Mouse (Mus musculus): ENCODE results near the gene Jdp2. TPM values are rescaled to one million over a fixed set of nuclear protein-coding genes. Genes with fewer than 3 reads are reported as not detected.

Gene Jdp2
- polyA plus RNA-seq, 1 experiment from 2014 or later: 0.89 TPM

GRCm38 (mm10) chr12:85575496-85575840, 23.4 kb upstream of the Jdp2 start:
- 74% methylated on average over 4 of the region's 4 CpGs for WGBS
- no peak overlapping the region for H3K27ac ChIP-seq
- ATAC-seq (ENCODE audit: insufficient read depth, low FRiP score, low read depth): no peak

GRCm38 (mm10) chr12:85581261-85582066, 17.4 kb upstream of the Jdp2 start:
- Histone ChIP-seq H3K9ac (no peak overlapping the region), H3K36me3 (no peaks in the 10 kb centered on the region), H3K4me1 (no peaks in the 10 kb centered on the region), H3K4me3 (replicated peaks) (no peak overlapping the region), H3K9me3 (no peaks in the 10 kb centered on the region), H3K27me3 (replicated peaks) (no peaks in the 10 kb centered on the region), H3K4me2 (no peak overlapping the region), H3K27ac (no peak overlapping the region)
- no peak for ATAC-seq (ENCODE audit: insufficient read depth, low FRiP score, low read depth)
- 49% methylated on average over 15 of the region's 15 CpGs for WGBS

More at GRCm38 (mm10) chr12:85575496-85575840, 23.4 kb upstream of the Jdp2 start:
- no peak overlapping the region for H3K4me2 ChIP-seq
- 0 out of 2 replicates have a peak, but pooled peaks cover 3% of the 10 kb centered on the region for H3K4me1 ChIP-seq
- no peaks in the 10 kb centered on the region for H3K27me3 ChIP-seq (replicated peaks)
- no peak overlapping the region for H3K4me3 ChIP-seq (replicated peaks)
- no peaks in the 10 kb centered on the region for H3K9me3 ChIP-seq
- no peaks in the 10 kb centered on the region for H3K36me3 ChIP-seq
- no peak overlapping the region for H3K9ac ChIP-seq

- no peak for ATAC-seq (ENCODE audit: insufficient read depth, low FRiP score, low read depth)
- H3K4me1 ChIP-seq: no peaks in the 10 kb centered on the region
- no peak overlapping the region for H3K4me3 ChIP-seq (replicated peaks)
- no peak overlapping the region for H3K27ac ChIP-seq
- H3K4me2 ChIP-seq: no peak overlapping the region
- no peaks in the 10 kb centered on the region for H3K27me3 ChIP-seq (replicated peaks)
- 92% methylated on average over 5 of the region's 5 CpGs for WGBS
- no peaks in the 10 kb centered on the region for H3K9me3 ChIP-seq
- H3K9ac ChIP-seq: no peak overlapping the region
- no peaks in the 10 kb centered on the region for H3K36me3 ChIP-seq
Measured at GRCm38 (mm10) chr12:85582067-85582316, 16.8 kb upstream of the Jdp2 start.

GRCm38 (mm10) chr12:85585761-85586258, 13.0 kb upstream of the Jdp2 start:
- H3K4me2 ChIP-seq: no peak overlapping the region
- no peaks in the 10 kb centered on the region for H3K9me3 ChIP-seq
- H3K27me3 ChIP-seq (replicated peaks): no peaks in the 10 kb centered on the region
- no peaks in the 10 kb centered on the region for H3K36me3 ChIP-seq
- no peak overlapping the region for H3K9ac ChIP-seq
- peaks cover 4% of the 10 kb centered on the region; the same call in 1 of the 2 replicates for H3K4me1 ChIP-seq
- no peak for ATAC-seq (ENCODE audit: insufficient read depth, low FRiP score, low read depth)
- 76% methylated on average over 11 of the region's 11 CpGs for WGBS
- no peak overlapping the region for H3K4me3 ChIP-seq (replicated peaks)
- no peak overlapping the region for H3K27ac ChIP-seq

- H3K27ac ChIP-seq: 0 out of 2 replicates have a peak overlapping the region, but pooled peaks have one; percentile 21
- WGBS: 39% methylated on average over 5 of the region's 5 CpGs
Measured at GRCm38 (mm10) chr12:85589870-85590382, 8.9 kb upstream of the Jdp2 start.

GRCm38 (mm10) chr12:85592943-85593342, 5.9 kb upstream of the Jdp2 start:
- Histone ChIP-seq H3K27ac (no peak overlapping the region), H3K4me1 (peaks cover 4% of the 10 kb centered on the region; the same call in 1 of the 2 replicates), H3K36me3 (no peaks in the 10 kb centered on the region), H3K4me3 (replicated peaks) (no peak overlapping the region), H3K27me3 (replicated peaks) (no peaks in the 10 kb centered on the region), H3K4me2 (no peak overlapping the region), H3K9ac (no peak overlapping the region), H3K9me3 (no peaks in the 10 kb centered on the region)
- WGBS: 64% methylated on average over 9 of the region's 9 CpGs
- no peak for ATAC-seq (ENCODE audit: insufficient read depth, low FRiP score, low read depth)

More at GRCm38 (mm10) chr12:85589870-85590382, 8.9 kb upstream of the Jdp2 start:
- Histone ChIP-seq H3K36me3 (no peaks in the 10 kb centered on the region), H3K9ac (no peak overlapping the region), H3K9me3 (no peaks in the 10 kb centered on the region), H3K4me3 (replicated peaks) (no peak overlapping the region), H3K4me2 (no peak overlapping the region), H3K4me1 (peaks cover 4% of the 10 kb centered on the region; the same call in 1 of the 2 replicates), H3K27me3 (replicated peaks) (no peaks in the 10 kb centered on the region)
- no peak for ATAC-seq (ENCODE audit: insufficient read depth, low FRiP score, low read depth)

GRCm38 (mm10) chr12:85594390-85594789, 4.4 kb upstream of the Jdp2 start:
- Histone ChIP-seq H3K4me3 (replicated peaks) (no peak overlapping the region), H3K4me2 (no peak overlapping the region), H3K9me3 (no peaks in the 10 kb centered on the region), H3K36me3 (no peaks in the 10 kb centered on the region), H3K27ac (no peak overlapping the region), H3K9ac (no peak overlapping the region), H3K4me1 (peaks cover 11% of the 10 kb centered on the region), H3K27me3 (replicated peaks) (no peaks in the 10 kb centered on the region)
- 93% methylated on average over 2 of the region's 2 CpGs for WGBS
- ATAC-seq (ENCODE audit: insufficient read depth, low FRiP score, low read depth): no peak

GRCm38 (mm10) chr12:85598053-85598452, 774 bp upstream of the Jdp2 start:
- no peaks in the 10 kb centered on the region for H3K27me3 ChIP-seq (replicated peaks)
- WGBS: 51% methylated on average over 11 of the region's 11 CpGs
- peak overlapping the region; percentile 90; the same call in 1 of the 2 replicates for H3K27ac ChIP-seq
- H3K4me3 ChIP-seq (replicated peaks): peak overlapping the region; percentile 79
- H3K9ac ChIP-seq: 0 out of 2 replicates have a peak overlapping the region, but pooled peaks have one; percentile 77
- no peaks in the 10 kb centered on the region for H3K36me3 ChIP-seq
- H3K9me3 ChIP-seq: no peaks in the 10 kb centered on the region
- no peak for ATAC-seq (ENCODE audit: insufficient read depth, low FRiP score, low read depth)
- peak overlapping the region; percentile 96 for H3K4me2 ChIP-seq
- peaks cover 29% of the 10 kb centered on the region for H3K4me1 ChIP-seq

- H3K9me3 ChIP-seq: no peaks in the 10 kb centered on the region
- no peaks in the 10 kb centered on the region for H3K27me3 ChIP-seq (replicated peaks)
- 1% methylated on average over 31 of the region's 49 CpGs for WGBS
- H3K9ac ChIP-seq: peak overlapping the region; percentile 77
- no peaks in the 10 kb centered on the region for H3K36me3 ChIP-seq
- H3K27ac ChIP-seq: peak overlapping the region; percentile 90
- H3K4me3 ChIP-seq (replicated peaks): peak overlapping the region; percentile 79
- peak overlapping the region; percentile 96 for H3K4me2 ChIP-seq
- ATAC-seq (ENCODE audit: insufficient read depth, low FRiP score, low read depth): peak; percentile 45; the same call in 1 of the 2 replicates
- peaks cover 38% of the 10 kb centered on the region for H3K4me1 ChIP-seq
Measured at GRCm38 (mm10) chr12:85599478-85600152, 788 bp downstream of the Jdp2 start.

GRCm38 (mm10) chr12:85600637-85601036, 1.8 kb downstream of the Jdp2 start:
- Histone ChIP-seq H3K27me3 (replicated peaks) (no peaks in the 10 kb centered on the region), H3K27ac (no peak overlapping the region), H3K9ac (no peak overlapping the region), H3K9me3 (no peaks in the 10 kb centered on the region), H3K4me2 (peak overlapping the region; percentile 96), H3K36me3 (no peaks in the 10 kb centered on the region), H3K4me1 (peaks cover 38% of the 10 kb centered on the region), H3K4me3 (replicated peaks) (peak overlapping the region; percentile 79)
- no peak for ATAC-seq (ENCODE audit: insufficient read depth, low FRiP score, low read depth)
- 32% methylated on average over 7 of the region's 7 CpGs for WGBS

- Histone ChIP-seq H3K4me2 (peak overlapping the region; percentile 35), H3K36me3 (no peaks in the 10 kb centered on the region), H3K27ac (no peak overlapping the region), H3K4me3 (replicated peaks) (no peak overlapping the region), H3K27me3 (replicated peaks) (no peaks in the 10 kb centered on the region), H3K9ac (no peak overlapping the region), H3K4me1 (peaks cover 38% of the 10 kb centered on the region), H3K9me3 (no peaks in the 10 kb centered on the region)
- 83% methylated on average over 6 of the region's 6 CpGs for WGBS
- no peak for ATAC-seq (ENCODE audit: insufficient read depth, low FRiP score, low read depth)
Measured at GRCm38 (mm10) chr12:85601531-85601930, 2.7 kb downstream of the Jdp2 start.

- H3K9ac ChIP-seq: no peak overlapping the region
- no peak for ATAC-seq (ENCODE audit: insufficient read depth, low FRiP score, low read depth)
- no peaks in the 10 kb centered on the region for H3K9me3 ChIP-seq
- WGBS: 89% methylated on average over 2 of the region's 2 CpGs
- H3K27ac ChIP-seq: no peak overlapping the region
- H3K4me3 ChIP-seq (replicated peaks): no peak overlapping the region
- peaks cover 38% of the 10 kb centered on the region for H3K4me1 ChIP-seq
- H3K4me2 ChIP-seq: no peak overlapping the region; the same call in 1 of the 2 replicates
- H3K36me3 ChIP-seq: no peaks in the 10 kb centered on the region
- H3K27me3 ChIP-seq (replicated peaks): no peaks in the 10 kb centered on the region
Measured at GRCm38 (mm10) chr12:85602153-85602552, 3.3 kb downstream of the Jdp2 start.
